Mouse (Mus musculus) forebrain, embryonic 11.5 days (tissue): ENCODE data around the gene Rcor3. TPM values are rescaled to one million over a fixed set of nuclear protein-coding genes. Genes with fewer than 3 reads are reported as not detected.

Source experiments
- ATAC-seq: fragments of 200-750 bp; cut with Nextera tagmentation; replicated peaks from 2 replicates; pipeline ENCODE4 v1.8.0; 2017; ENCODE audit warnings: moderate TSS enrichment; ENCODE audit not compliant: low FRiP score
- DNase-seq: peaks from one replicate; pipeline ENCODE4 v3.0.0-alpha.2; 2017; ENCODE audit warnings: low spot score
- H3K27ac ChIP-seq: fragments of 300-500 bp; sonication (generic); 2 replicates; pipeline ENCODE4 v1.5.1; 2014; ENCODE audit warnings: low read depth, low read length
- H3K27me3 ChIP-seq: fragments of 300-500 bp; sonication (generic); 2 replicates; pipeline ENCODE4 v1.6.1; 2014; ENCODE audit warnings: mild to moderate bottlenecking, low read length, mixed read lengths; ENCODE audit not compliant: control insufficient read depth, insufficient read depth
- H3K36me3 ChIP-seq: fragments of 300-500 bp; sonication (generic); 2 replicates; pipeline ENCODE4 v1.6.1; 2014; ENCODE audit warnings: mild to moderate bottlenecking, low read length, moderate library complexity, mixed read lengths; ENCODE audit not compliant: control insufficient read depth, insufficient read depth
- H3K4me1 ChIP-seq: fragments of 300-500 bp; sonication (generic); replicated peaks from 2 replicates; pipeline ENCODE4 v1.6.1; 2014; ENCODE audit warnings: low read length, mixed read lengths; ENCODE audit not compliant: control insufficient read depth, insufficient read depth
- H3K4me2 ChIP-seq: fragments of 300-500 bp; sonication (generic); 2 replicates; pipeline ENCODE4 v1.6.1; 2014; ENCODE audit warnings: low read depth, mild to moderate bottlenecking, low read length, moderate library complexity, mixed read lengths; ENCODE audit not compliant: severe bottlenecking
- H3K4me3 ChIP-seq: fragments of 300-500 bp; sonication (generic); 2 replicates; pipeline ENCODE4 v1.5.1; 2014; ENCODE audit warnings: low read depth, low read length
- H3K9ac ChIP-seq: fragments of 300-500 bp; sonication (generic); 2 replicates; pipeline ENCODE4 v1.6.1; 2014; ENCODE audit warnings: low read length
- H3K9me3 ChIP-seq: fragments of 300-500 bp; sonication (generic); 2 replicates; pipeline ENCODE4 v1.6.1; 2016; ENCODE audit warnings: low read length, mixed read lengths; ENCODE audit not compliant: control insufficient read depth
- WGBS: fragments of 180-500 bp; shearing (Covaris S2); extraction: QIAGEN DNeasy Blood & Tissue Kit; methylation state at CpG from one replicate; pipeline ENCODE4 v1.1.7; 2014; 5-methylcytosine and 5-hydroxymethylcytosine counted together
- polyA plus RNA-seq: library from polyadenylated mRNA; unstranded; fragments of >200 nt; fragmentation: Nextera tagmentation; extraction: Ambion mirVana; gene quantifications from 2 replicates; pipeline ENCODE4 v1.2.1, GENCODE M21; 2014

The Rcor3 gene
- polyA plus RNA-seq, 1 experiment from 2014 or later = 18.1 TPM

DNA sequence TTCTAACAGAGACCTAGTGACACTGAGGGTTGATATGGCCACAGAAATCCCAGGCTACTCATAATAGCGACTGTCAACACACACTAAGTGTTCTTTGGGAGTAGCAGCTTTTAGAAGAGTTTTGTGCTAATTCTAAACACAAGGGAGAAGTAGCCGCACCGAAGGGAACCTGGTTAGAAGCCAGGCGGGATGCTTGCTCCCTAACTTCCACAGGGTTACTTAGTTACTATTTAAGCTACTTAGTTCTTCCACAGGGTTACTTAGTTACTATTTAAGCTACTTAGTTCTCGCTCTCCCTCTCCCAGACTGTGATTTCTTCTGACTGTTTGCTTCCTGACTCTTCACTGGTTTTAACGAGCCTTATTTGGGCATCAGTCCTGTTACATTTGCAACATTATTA is 34.7 kb downstream of the Rcor3 start:
- no peaks in the 10 kb centered on the region for H3K27me3 ChIP-seq
- H3K4me2 ChIP-seq = no peak overlapping the region
- H3K27ac ChIP-seq = no peak overlapping the region
- H3K36me3 ChIP-seq = no peaks in the 10 kb centered on the region; the same call in 1 of the 2 replicates
- ATAC-seq (no peak), DNase-seq (no peak)
- no peak overlapping the region for H3K4me3 ChIP-seq
- no peak overlapping the region for H3K9ac ChIP-seq
- H3K4me1 ChIP-seq = no peaks in the 10 kb centered on the region
- WGBS = 88% methylated on average over 6 of the region's 6 CpGs
- no peaks in the 10 kb centered on the region for H3K9me3 ChIP-seq

GRCm38 (mm10) chr1:192101359-192101758 is 36.5 kb downstream of the Rcor3 start:
- no peaks in the 10 kb centered on the region for H3K27me3 ChIP-seq
- no peak overlapping the region for H3K4me2 ChIP-seq
- DNase-seq (no peak), ATAC-seq (no peak)
- no peaks in the 10 kb centered on the region; the same call in 1 of the 2 replicates for H3K36me3 ChIP-seq
- WGBS = 87% methylated on average over 8 of the region's 8 CpGs
- H3K4me3 ChIP-seq = no peak overlapping the region
- no peaks in the 10 kb centered on the region for H3K9me3 ChIP-seq
- H3K9ac ChIP-seq = no peak overlapping the region
- no peaks in the 10 kb centered on the region for H3K4me1 ChIP-seq
- no peak overlapping the region for H3K27ac ChIP-seq

GRCm38 (mm10) chr1:192100742-192101141 is 37.1 kb downstream of the Rcor3 start:
- no peaks in the 10 kb centered on the region for H3K27me3 ChIP-seq
- H3K9me3 ChIP-seq = no peaks in the 10 kb centered on the region
- no peak for ATAC-seq
- H3K9ac ChIP-seq = no peak overlapping the region
- no peak overlapping the region for H3K4me2 ChIP-seq
- no peaks in the 10 kb centered on the region; the same call in 1 of the 2 replicates for H3K36me3 ChIP-seq
- no peaks in the 10 kb centered on the region for H3K4me1 ChIP-seq
- H3K27ac ChIP-seq = no peak overlapping the region
- no peak overlapping the region for H3K4me3 ChIP-seq
- 91% methylated on average over 11 of the region's 11 CpGs for WGBS
- no peak for DNase-seq

DNA sequence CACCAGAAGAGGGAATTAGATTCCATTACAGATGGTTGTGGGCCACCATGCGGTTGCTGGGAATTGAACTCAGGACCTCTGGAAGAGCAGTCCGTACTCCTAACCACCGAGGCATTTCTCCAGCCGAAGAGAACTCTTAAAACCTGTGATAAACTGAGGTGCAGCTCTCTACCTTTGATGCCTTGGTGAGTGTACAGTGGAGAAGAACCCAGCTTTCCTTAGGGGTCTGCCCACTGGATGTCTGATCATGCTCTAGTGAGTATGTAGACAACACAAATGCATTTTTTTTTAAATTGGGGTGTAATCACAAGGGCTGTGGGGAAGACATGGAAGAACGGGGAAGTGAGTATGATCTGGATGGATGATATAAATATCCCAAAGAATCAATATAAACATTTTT is 42.2 kb downstream of the Rcor3 start:
- no peak for DNase-seq
- Histone ChIP-seq H3K27me3 (peaks cover 6% of the 10 kb centered on the region; the same call in 1 of the 2 replicates), H3K4me3 (no peak overlapping the region), H3K36me3 (no peaks in the 10 kb centered on the region), H3K9me3 (no peaks in the 10 kb centered on the region), H3K27ac (no peak overlapping the region), H3K4me2 (no peak overlapping the region), H3K9ac (no peak overlapping the region), H3K4me1 (peaks cover 3% of the 10 kb centered on the region; the same call in 1 of the 2 replicates)
- ATAC-seq = no peak
- 95% methylated on average over 5 of the region's 5 CpGs for WGBS

DNA sequence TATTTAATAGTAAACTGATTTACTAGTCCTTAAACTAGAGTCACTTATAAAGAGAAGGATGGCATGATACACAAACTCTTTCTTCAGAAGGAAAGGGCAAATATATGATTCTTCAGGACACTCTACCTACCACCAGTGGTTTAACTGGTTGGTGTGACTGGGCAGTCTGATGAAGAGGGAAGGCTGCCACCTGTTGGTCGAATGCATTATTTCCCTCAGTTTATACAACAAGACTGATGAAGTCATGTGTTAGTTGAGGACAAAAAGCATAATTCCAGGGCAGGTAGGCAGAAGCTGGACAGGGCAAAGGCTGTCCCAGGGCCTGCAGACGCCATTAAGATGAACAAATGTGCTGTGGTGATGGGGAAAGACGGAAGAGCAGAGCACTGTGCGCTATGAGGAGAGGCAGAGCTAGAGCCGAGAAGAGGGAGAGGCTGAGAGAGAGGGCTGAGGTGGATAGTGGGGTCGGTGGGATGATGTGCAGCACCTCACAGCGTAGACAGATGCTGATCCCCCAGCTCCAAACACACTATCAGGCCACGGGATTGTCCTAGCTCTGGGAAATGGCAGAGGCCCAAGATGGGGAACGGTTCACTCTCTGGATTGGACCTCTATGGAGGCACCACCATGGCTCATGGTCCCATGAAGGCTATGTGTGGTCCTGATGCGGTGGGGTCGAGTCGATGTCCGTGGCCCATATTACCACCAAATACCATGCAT is 43.3 kb downstream of the Rcor3 start:
- no peak overlapping the region for H3K9ac ChIP-seq
- H3K4me1 ChIP-seq = peaks cover 3% of the 10 kb centered on the region; the same call in 1 of the 2 replicates
- no peak overlapping the region for H3K4me2 ChIP-seq
- peaks cover 7% of the 10 kb centered on the region; the same call in 1 of the 2 replicates for H3K27me3 ChIP-seq
- H3K4me3 ChIP-seq = no peak overlapping the region
- ATAC-seq (no peak), DNase-seq (peak; percentile 69)
- H3K9me3 ChIP-seq = no peaks in the 10 kb centered on the region
- WGBS = 68% methylated on average over 13 of the region's 13 CpGs
- H3K36me3 ChIP-seq = no peaks in the 10 kb centered on the region
- H3K27ac ChIP-seq = no peak overlapping the region

- no peak overlapping the region for H3K27ac ChIP-seq
- 32% methylated on average over 16 of the region's 16 CpGs for whole genome bisulfite sequencing
- H3K4me2 ChIP-seq = peak overlapping the region; percentile 88
- H3K27me3 ChIP-seq = peaks cover 7% of the 10 kb centered on the region; the same call in 1 of the 2 replicates
- H3K4me1 ChIP-seq = peaks cover 3% of the 10 kb centered on the region; the same call in 1 of the 2 replicates
- peak overlapping the region; percentile 56 for H3K4me3 ChIP-seq
- no peak overlapping the region; the same call in 1 of the 2 replicates for H3K9ac ChIP-seq
- H3K36me3 ChIP-seq = no peaks in the 10 kb centered on the region
- no peaks in the 10 kb centered on the region for H3K9me3 ChIP-seq
- DNase-seq (peak; percentile 82), ATAC-seq (peak; percentile 83)
These were observed 44.8 kb downstream of the Rcor3 start for GRCm38 (mm10) chr1:192092879-192093660.

GRCm38 (mm10) chr1:192091806-192092772 is 45.8 kb downstream of the Rcor3 start, which contains the start of gene Traf5:
Traf5 (minus strand) TSS chr1:192092559.
- DNase-seq (peak; percentile 98), ATAC-seq (peak; percentile 98)
- 3% methylated on average over 63 of the region's 63 CpGs for WGBS
- Histone ChIP-seq H3K9ac (peak within 1 kb of the TSS; percentile 63), H3K27me3 (peaks cover 7% of the 10 kb centered on the region; the same call in 1 of the 2 replicates), H3K9me3 (no peaks in the 10 kb centered on the region), H3K27ac (no peak within 1 kb of the TSS), H3K36me3 (no peaks in the 10 kb centered on the region), H3K4me2 (peak within 1 kb of the TSS; percentile 88), H3K4me3 (peak within 1 kb of the TSS; percentile 56), H3K4me1 (peaks cover 3% of the 10 kb centered on the region; the same call in 1 of the 2 replicates)
